Mouse (Mus musculus): ENCODE data around the gene Ptchd1. TPM values are rescaled to one million over a fixed set of nuclear protein-coding genes. Genes with fewer than 3 reads are reported as not detected.

Gene Ptchd1
- polyA plus RNA-seq, 1 experiment from 2014 or later, result 0.52 TPM

- 46% methylated on average over 1 of the region's 1 CpGs for WGBS
- H3K9ac ChIP-seq, result no peak overlapping the region
- no peak for ATAC-seq (ENCODE audit: extremely low read depth, insufficient number of reproducible peaks, low FRiP score, low TSS enrichment)
- no peak overlapping the region for H3K4me3 ChIP-seq
- no peaks in the 10 kb centered on the region for H3K4me1 ChIP-seq
- no peaks in the 10 kb centered on the region for H3K36me3 ChIP-seq
- no peak overlapping the region for H3K4me2 ChIP-seq
- H3K9me3 ChIP-seq, result no peaks in the 10 kb centered on the region
- H3K27ac ChIP-seq (replicated peaks), result no peak overlapping the region
- H3K27me3 ChIP-seq (replicated peaks), result no peaks in the 10 kb centered on the region
Observed at GRCm38 (mm10) chrX:155594685-155595084, 28.9 kb downstream of the Ptchd1 start.

- H3K36me3 ChIP-seq, result no peaks in the 10 kb centered on the region
Observed at GRCm38 (mm10) chrX:155592467-155592866, 31.1 kb downstream of the Ptchd1 start.

GRCm38 (mm10) chrX:155591490-155591889, 32.1 kb downstream of the Ptchd1 start:
- Histone ChIP-seq H3K4me1 (no peaks in the 10 kb centered on the region), H3K4me3 (no peak overlapping the region), H3K36me3 (no peaks in the 10 kb centered on the region), H3K27me3 (replicated peaks) (no peaks in the 10 kb centered on the region), H3K4me2 (no peak overlapping the region), H3K27ac (replicated peaks) (no peak overlapping the region), H3K9me3 (no peaks in the 10 kb centered on the region), H3K9ac (no peak overlapping the region)
- 58% methylated on average over 3 of the region's 3 CpGs for WGBS
- ATAC-seq (ENCODE audit: extremely low read depth, insufficient number of reproducible peaks, low FRiP score, low TSS enrichment), result no peak

More at GRCm38 (mm10) chrX:155592467-155592866, 31.1 kb downstream of the Ptchd1 start:
- ATAC-seq (ENCODE audit: extremely low read depth, insufficient number of reproducible peaks, low FRiP score, low TSS enrichment), result no peak
- no peaks in the 10 kb centered on the region for H3K27me3 ChIP-seq (replicated peaks)
- no peak overlapping the region for H3K4me2 ChIP-seq
- no peak overlapping the region for H3K4me3 ChIP-seq
- no peaks in the 10 kb centered on the region for H3K4me1 ChIP-seq
- no peaks in the 10 kb centered on the region for H3K9me3 ChIP-seq
- H3K27ac ChIP-seq (replicated peaks), result no peak overlapping the region
- WGBS, result 51% methylated on average over 2 of the region's 2 CpGs
- H3K9ac ChIP-seq, result no peak overlapping the region

GRCm38 (mm10) chrX:155584586-155584985, 39.0 kb downstream of the Ptchd1 start:
- no peaks in the 10 kb centered on the region for H3K4me1 ChIP-seq
- no peak overlapping the region for H3K27ac ChIP-seq (replicated peaks)
- no peak overlapping the region for H3K9ac ChIP-seq
- no peak overlapping the region for H3K4me3 ChIP-seq
- 64% methylated on average over 2 of the region's 2 CpGs for WGBS
- ATAC-seq (ENCODE audit: extremely low read depth, insufficient number of reproducible peaks, low FRiP score, low TSS enrichment), result no peak
- H3K36me3 ChIP-seq, result no peaks in the 10 kb centered on the region
- H3K27me3 ChIP-seq (replicated peaks), result no peaks in the 10 kb centered on the region
- H3K4me2 ChIP-seq, result no peak overlapping the region
- H3K9me3 ChIP-seq, result no peaks in the 10 kb centered on the region

- Histone ChIP-seq H3K4me1 (no peaks in the 10 kb centered on the region), H3K4me3 (no peak overlapping the region), H3K4me2 (no peak overlapping the region), H3K9me3 (no peaks in the 10 kb centered on the region), H3K27ac (replicated peaks) (no peak overlapping the region), H3K36me3 (no peaks in the 10 kb centered on the region), H3K27me3 (replicated peaks) (no peaks in the 10 kb centered on the region), H3K9ac (no peak overlapping the region)
- ATAC-seq (ENCODE audit: extremely low read depth, insufficient number of reproducible peaks, low FRiP score, low TSS enrichment), result no peak
Observed at GRCm38 (mm10) chrX:155579791-155580190, 43.8 kb downstream of the Ptchd1 start.

- no peak overlapping the region for H3K4me2 ChIP-seq
- H3K27ac ChIP-seq (replicated peaks), result no peak overlapping the region
- ATAC-seq (ENCODE audit: extremely low read depth, insufficient number of reproducible peaks, low FRiP score, low TSS enrichment), result no peak
Observed at GRCm38 (mm10) chrX:155572396-155572795, 51.2 kb downstream of the Ptchd1 start.

GRCm38 (mm10) chrX:155543780-155544179, 79.8 kb downstream of the Ptchd1 start:
- Histone ChIP-seq H3K4me3 (no peak overlapping the region), H3K4me1 (no peaks in the 10 kb centered on the region), H3K27ac (replicated peaks) (no peak overlapping the region), H3K9me3 (no peaks in the 10 kb centered on the region), H3K9ac (no peak overlapping the region), H3K27me3 (replicated peaks) (no peaks in the 10 kb centered on the region), H3K4me2 (no peak overlapping the region), H3K36me3 (no peaks in the 10 kb centered on the region)
- no peak for ATAC-seq (ENCODE audit: extremely low read depth, insufficient number of reproducible peaks, low FRiP score, low TSS enrichment)

More at GRCm38 (mm10) chrX:155572396-155572795, 51.2 kb downstream of the Ptchd1 start:
- Histone ChIP-seq H3K9me3 (no peaks in the 10 kb centered on the region), H3K36me3 (no peaks in the 10 kb centered on the region), H3K4me1 (no peaks in the 10 kb centered on the region), H3K27me3 (replicated peaks) (no peaks in the 10 kb centered on the region), H3K4me3 (no peak overlapping the region), H3K9ac (no peak overlapping the region)

Other genes with a start within 250 kb of the Ptchd1 start
- gene Gm15155, start 927 bp upstream of the Ptchd1 start, polyA plus RNA-seq (2015; fragmentation: Nextera tagmentation; extraction: Ambion mirVana), result not detected in 2 replicates

Measured in heart, embryonic 13.5 days (tissue).